Mouse (Mus musculus) C2C12 (cell line): ENCODE measurements around the gene Mettl24.

Source experiments
- CEBPB ChIP-seq: IDR thresholded peaks from one replicate; pipeline ENCODE4 v1.6.1; 2011; ENCODE audit warnings: low read depth, mild to moderate bottlenecking, control low read depth, moderate library complexity
- CTCF ChIP-seq: IDR thresholded peaks from one replicate; pipeline ENCODE4 v1.5.1; 2011; ENCODE audit not compliant: control insufficient read depth, insufficient read depth, insufficient read length
- FOSL1 ChIP-seq: IDR thresholded peaks from one replicate; pipeline ENCODE4 v1.8.0; 2011; ENCODE audit warnings: mild to moderate bottlenecking, low read length; ENCODE audit not compliant: poor library complexity, insufficient read depth, severe bottlenecking
- MAX ChIP-seq: IDR thresholded peaks from one replicate; pipeline ENCODE4 v1.6.1; 2011; ENCODE audit warnings: mild to moderate bottlenecking, control low read depth
- MYOG ChIP-seq: IDR thresholded peaks from one replicate; pipeline ENCODE4 v1.6.1; 2011; ENCODE audit not compliant: control insufficient read depth, insufficient read length; ENCODE audit errors: extremely low read depth
- USF1 ChIP-seq: IDR thresholded peaks from one replicate; pipeline ENCODE4 v1.6.1; 2011; ENCODE audit warnings: low read depth, mild to moderate bottlenecking, control low read depth, moderate library complexity

- no peak for TF ChIP-seq CTCF
- no peak for TF ChIP-seq USF1
- TF ChIP-seq MAX: no peak
- no peak for TF ChIP-seq MYOG
- TF ChIP-seq CEBPB: no peak
- no peak for TF ChIP-seq FOSL1
These were observed 16.1 kb upstream of the Mettl24 start for GRCm38 (mm10) chr10:40666943-40667342.
